Mouse (Mus musculus) midbrain, embryonic 14.5 days (tissue): ENCODE data around the gene Pigs. TPM values are rescaled to one million over a fixed set of nuclear protein-coding genes. Genes with fewer than 3 reads are reported as not detected.

ENCODE experiments used
- ATAC-seq: fragments of 200-750 bp; cut with Nextera tagmentation; 2 replicates; pipeline ENCODE4 v1.8.0; 2017; ENCODE audit warnings: moderate number of reproducible peaks, moderate library complexity; ENCODE audit not compliant: low FRiP score, low TSS enrichment
- DNase-seq: peaks from one replicate; pipeline ENCODE4 v3.0.0-alpha.2; 2015
- H3K27ac ChIP-seq: fragments of 300-500 bp; sonication (generic); replicated peaks from 2 replicates; pipeline ENCODE4 v1.5.1; 2014; ENCODE audit warnings: mild to moderate bottlenecking, low read depth, low read length, moderate library complexity
- H3K27me3 ChIP-seq: fragments of 300-500 bp; sonication (generic); 2 replicates; pipeline ENCODE4 v1.6.1; 2014; ENCODE audit warnings: low read length, control low read depth, mixed read lengths; ENCODE audit not compliant: control insufficient read depth, insufficient read depth
- H3K36me3 ChIP-seq: fragments of 300-500 bp; sonication (generic); 2 replicates; pipeline ENCODE4 v1.6.1; 2014; ENCODE audit warnings: low read length, control low read depth; ENCODE audit not compliant: control insufficient read depth, insufficient read depth
- H3K4me1 ChIP-seq: fragments of 300-500 bp; sonication (generic); 2 replicates; pipeline ENCODE4 v1.6.1; 2014; ENCODE audit warnings: mild to moderate bottlenecking, antibody characterized with exemption, low read length, control low read depth; ENCODE audit not compliant: control insufficient read depth, insufficient read depth
- H3K4me2 ChIP-seq: fragments of 300-500 bp; sonication (generic); 2 replicates; pipeline ENCODE4 v1.6.1; 2014; ENCODE audit warnings: mild to moderate bottlenecking, low read length, moderate library complexity
- H3K4me3 ChIP-seq: fragments of 300-500 bp; sonication (generic); replicated peaks from 2 replicates; pipeline ENCODE4 v1.5.1; 2014; ENCODE audit warnings: low read depth, low read length
- H3K9ac ChIP-seq: fragments of 300-500 bp; sonication (generic); replicated peaks from 2 replicates; pipeline ENCODE4 v1.6.1; 2014; ENCODE audit warnings: mild to moderate bottlenecking, low read length, moderate library complexity
- H3K9me3 ChIP-seq: fragments of 300-500 bp; sonication (generic); 2 replicates; pipeline ENCODE4 v1.6.1; 2016; ENCODE audit warnings: low read length, control low read depth, mixed read lengths; ENCODE audit not compliant: control insufficient read depth
- WGBS: fragments of 180-500 bp; shearing (Covaris S2); extraction: QIAGEN DNeasy Blood & Tissue Kit; methylation state at CpG from one replicate; pipeline ENCODE4 v1.1.7; 2014; 5-methylcytosine and 5-hydroxymethylcytosine counted together
- polyA plus RNA-seq: library from polyadenylated mRNA; unstranded; fragments of >200 nt; fragmentation: Nextera tagmentation; extraction: Ambion mirVana; gene quantifications from 2 replicates; pipeline ENCODE4 v1.2.1, GENCODE M21; 2014

Gene Pigs
- polyA plus RNA-seq, 1 experiment from 2014 or later: 63.6 TPM

GRCm38 (mm10) chr11:78354905-78355304 is 26.7 kb downstream of the Pigs start:
- Histone ChIP-seq H3K36me3 (no peaks in the 10 kb centered on the region), H3K9me3 (no peaks in the 10 kb centered on the region), H3K9ac (no peak overlapping the region), H3K4me3 (no peak overlapping the region), H3K27ac (no peak overlapping the region), H3K4me1 (no peaks in the 10 kb centered on the region), H3K27me3 (no peaks in the 10 kb centered on the region), H3K4me2 (no peak overlapping the region)
- ATAC-seq (no peak), DNase-seq (no peak)
- 88% methylated on average over 6 of the region's 6 CpGs for WGBS

GRCm38 (mm10) chr11:78355471-78356238 is 27.4 kb downstream of the Pigs start:
- no peak overlapping the region for H3K4me2 ChIP-seq
- H3K36me3 ChIP-seq: no peaks in the 10 kb centered on the region
- H3K9me3 ChIP-seq: no peaks in the 10 kb centered on the region
- H3K27ac ChIP-seq: no peak overlapping the region
- WGBS: 35% methylated on average over 4 of the region's 4 CpGs
- DNase-seq (peak; percentile 84), ATAC-seq (no peak)
- H3K4me3 ChIP-seq: no peak overlapping the region
- H3K27me3 ChIP-seq: no peaks in the 10 kb centered on the region
- H3K9ac ChIP-seq: no peak overlapping the region
- H3K4me1 ChIP-seq: no peaks in the 10 kb centered on the region

- no peak overlapping the region for H3K9ac ChIP-seq
- H3K27ac ChIP-seq: no peak overlapping the region
- H3K4me3 ChIP-seq: no peak overlapping the region
- no peaks in the 10 kb centered on the region for H3K36me3 ChIP-seq
- no peaks in the 10 kb centered on the region for H3K4me1 ChIP-seq
- no peaks in the 10 kb centered on the region for H3K9me3 ChIP-seq
- no peaks in the 10 kb centered on the region for H3K27me3 ChIP-seq
- DNase-seq (peak; percentile 43), ATAC-seq (no peak)
- H3K4me2 ChIP-seq: no peak overlapping the region
- WGBS: 15% methylated on average over 22 of the region's 22 CpGs
Observed at GRCm38 (mm10) chr11:78358330-78359007, 30.3 kb downstream of the Pigs start.

- Histone ChIP-seq H3K9ac (0 out of 2 replicates have a peak overlapping the region, but pooled peaks have one; percentile 9), H3K4me1 (no peaks in the 10 kb centered on the region), H3K27me3 (no peaks in the 10 kb centered on the region), H3K4me3 (no peak overlapping the region; the same call in 1 of the 2 replicates), H3K36me3 (no peaks in the 10 kb centered on the region), H3K9me3 (no peaks in the 10 kb centered on the region), H3K4me2 (peak overlapping the region; percentile 48), H3K27ac (no peak overlapping the region)
- ATAC-seq (0 out of 2 replicates have a peak, but pooled peaks have one; percentile 63), DNase-seq (peak; percentile 88)
- WGBS: 13% methylated on average over 13 of the region's 13 CpGs
Observed at GRCm38 (mm10) chr11:78360125-78360788, 32.0 kb downstream of the Pigs start.

GRCm38 (mm10) chr11:78360789-78361131 is 32.5 kb downstream of the Pigs start:
- DNase-seq (no peak), ATAC-seq (no peak)
- Histone ChIP-seq H3K9me3 (no peaks in the 10 kb centered on the region), H3K36me3 (no peaks in the 10 kb centered on the region), H3K4me2 (no peak overlapping the region), H3K27ac (no peak overlapping the region), H3K4me1 (no peaks in the 10 kb centered on the region), H3K4me3 (no peak overlapping the region), H3K9ac (no peak overlapping the region), H3K27me3 (no peaks in the 10 kb centered on the region)
- WGBS: 62% methylated on average over 2 of the region's 2 CpGs

DNA sequence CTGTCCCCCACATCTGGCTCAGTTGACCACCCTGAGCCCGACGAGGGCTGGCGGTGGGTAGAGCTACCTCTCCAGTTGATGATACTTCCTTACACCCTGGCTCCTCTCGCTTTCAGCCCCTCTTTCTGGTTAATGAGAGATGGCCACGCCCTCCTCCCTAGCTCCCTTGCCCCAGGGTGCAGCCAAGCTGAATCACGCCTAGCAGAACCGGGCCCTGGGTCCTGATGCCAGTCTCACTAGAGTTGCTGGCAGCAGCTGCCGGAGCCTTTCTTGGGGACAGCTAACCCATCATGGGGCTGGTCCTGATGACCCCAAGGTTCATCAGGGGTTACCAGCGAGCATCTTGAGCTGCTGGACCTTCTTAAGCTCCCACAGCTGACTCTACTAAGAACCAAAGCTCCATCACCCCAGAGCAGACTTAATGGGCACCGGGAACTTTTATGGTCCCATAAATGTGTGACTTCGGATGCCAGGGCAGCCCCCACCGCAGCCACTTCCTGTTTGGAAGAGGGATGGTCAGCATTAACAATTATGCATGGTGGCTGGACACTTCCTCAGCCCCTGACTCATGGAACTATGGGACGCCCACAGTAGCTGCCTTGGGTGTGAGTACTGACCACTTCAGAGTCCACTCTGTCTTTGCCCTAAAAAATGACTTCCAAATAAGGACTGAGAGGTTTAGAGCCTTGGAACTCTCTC is 35.2 kb downstream of the Pigs start:
- H3K4me3 ChIP-seq: no peak overlapping the region
- no peak overlapping the region for H3K4me2 ChIP-seq
- H3K27me3 ChIP-seq: no peaks in the 10 kb centered on the region
- no peak for DNase-seq
- WGBS: 83% methylated on average over 13 of the region's 13 CpGs
- no peaks in the 10 kb centered on the region for H3K9me3 ChIP-seq
- no peak overlapping the region for H3K9ac ChIP-seq
- no peak overlapping the region for H3K27ac ChIP-seq
- H3K4me1 ChIP-seq: no peaks in the 10 kb centered on the region
- ATAC-seq: no peak
- H3K36me3 ChIP-seq: no peaks in the 10 kb centered on the region

- H3K36me3 ChIP-seq: no peaks in the 10 kb centered on the region
- no peak overlapping the region for H3K27ac ChIP-seq
- DNase-seq (no peak), ATAC-seq (no peak)
- 50% methylated on average over 8 of the region's 8 CpGs for WGBS
- H3K4me2 ChIP-seq: no peak overlapping the region
- no peaks in the 10 kb centered on the region for H3K27me3 ChIP-seq
- no peaks in the 10 kb centered on the region for H3K4me1 ChIP-seq
- H3K9ac ChIP-seq: no peak overlapping the region
- H3K4me3 ChIP-seq: no peak overlapping the region
- no peaks in the 10 kb centered on the region for H3K9me3 ChIP-seq
Observed at GRCm38 (mm10) chr11:78364103-78364502, 35.9 kb downstream of the Pigs start.

DNA sequence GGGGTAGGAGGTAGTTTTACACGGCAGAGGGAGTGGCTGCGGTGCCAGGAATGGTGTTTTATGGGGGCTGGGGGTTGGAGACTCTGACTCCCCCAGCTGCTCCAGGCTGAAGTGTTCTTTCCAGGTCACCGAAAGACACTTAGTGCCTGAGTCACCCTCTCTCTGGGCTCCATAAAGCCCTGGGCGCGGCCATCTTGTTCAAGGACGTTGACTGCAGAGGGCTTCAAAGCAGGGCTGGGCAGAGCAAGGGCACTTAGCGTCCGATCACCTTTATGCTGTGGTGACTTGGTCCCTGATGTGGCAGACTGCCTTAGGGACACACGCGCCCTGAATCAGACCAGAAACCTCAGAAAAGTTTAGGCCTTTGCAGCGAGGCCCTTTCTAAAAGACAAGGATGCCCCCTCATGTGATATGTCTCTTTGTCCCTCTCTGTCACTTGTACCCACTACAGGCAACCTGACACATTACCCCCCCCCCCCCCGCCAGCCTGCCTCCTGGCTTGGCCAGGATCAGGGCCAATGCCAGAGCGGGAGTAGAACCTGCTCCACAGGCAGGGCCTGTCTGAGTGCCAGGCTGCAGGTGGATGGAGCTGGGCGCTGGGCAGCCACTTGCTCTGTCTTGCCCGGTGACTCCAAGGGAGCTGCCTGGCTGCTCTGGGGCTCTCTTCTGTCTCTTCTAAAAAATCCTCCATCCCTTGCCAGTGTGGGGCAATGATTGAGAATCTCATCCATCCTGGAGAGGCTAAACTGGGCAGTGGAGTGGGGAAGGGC is 39.4 kb downstream of the Pigs start:
- DNase-seq (no peak), ATAC-seq (no peak)
- Histone ChIP-seq H3K4me1 (no peaks in the 10 kb centered on the region), H3K27me3 (no peaks in the 10 kb centered on the region), H3K9me3 (no peaks in the 10 kb centered on the region), H3K4me3 (no peak overlapping the region), H3K4me2 (no peak overlapping the region), H3K9ac (no peak overlapping the region), H3K36me3 (no peaks in the 10 kb centered on the region), H3K27ac (no peak overlapping the region)
- WGBS: 90% methylated on average over 15 of the region's 15 CpGs
